Mouse (Mus musculus): ENCODE results near the gene Lgals3bp. TPM values are rescaled to one million over a fixed set of nuclear protein-coding genes. Genes with fewer than 3 reads are reported as not detected.
A peak's percentile ranks its signal among the peaks of the same experiment; 100 is the strongest.

Gene Lgals3bp
- polyA plus RNA-seq, 1 experiment, result 565 TPM

GRCm38 (mm10) chr11:118424621-118425335, 22.9 kb upstream of the Lgals3bp start:
- WGBS, result 74% methylated on average over 13 of the region's 13 CpGs
- no peaks in the 10 kb centered on the region for H3K36me3 ChIP-seq (ENCODE audit: control insufficient read depth, insufficient read depth, low read length)
- peaks cover 29% of the 10 kb centered on the region for H3K4me1 ChIP-seq (replicated peaks; ENCODE audit: control insufficient read depth, insufficient read depth, low read length)
- H3K27ac ChIP-seq (ENCODE audit: control insufficient read depth, insufficient read depth, low read length), result no peak overlapping the region
- no peak overlapping the region for H3K4me3 ChIP-seq (ENCODE audit: control insufficient read depth, insufficient read depth, low read length)
- no peaks in the 10 kb centered on the region for H3K27me3 ChIP-seq (ENCODE audit: control insufficient read depth, insufficient read depth, low read length)
- DNase-seq, result no peak
- TF ChIP-seq POLR2A (IDR thresholded peaks at IDR 0.05; ENCODE audit: control insufficient read depth, extremely low read depth, insufficient read depth, low read length, poor library complexity) (no peak), CTCF (IDR thresholded peaks at IDR 0.05; ENCODE audit: borderline replicate concordance, control insufficient read depth, extremely low read depth, insufficient read depth, low read length, poor library complexity) (peak; percentile 15; the same call in 1 of the 2 replicates)

- peaks cover 22% of the 10 kb centered on the region for H3K4me1 ChIP-seq (replicated peaks; ENCODE audit: control insufficient read depth, insufficient read depth, low read length)
- H3K27me3 ChIP-seq (ENCODE audit: control insufficient read depth, insufficient read depth, low read length), result no peaks in the 10 kb centered on the region
- DNase-seq, result peak; percentile 77
- TF ChIP-seq POLR2A (IDR thresholded peaks at IDR 0.05; ENCODE audit: control insufficient read depth, extremely low read depth, insufficient read depth, low read length, poor library complexity) (no peak), CTCF (IDR thresholded peaks at IDR 0.05; ENCODE audit: borderline replicate concordance, control insufficient read depth, extremely low read depth, insufficient read depth, low read length, poor library complexity) (no peak)
- H3K27ac ChIP-seq (ENCODE audit: control insufficient read depth, insufficient read depth, low read length), result no peak overlapping the region
- H3K4me3 ChIP-seq (ENCODE audit: control insufficient read depth, insufficient read depth, low read length), result no peak overlapping the region
- 16% methylated on average over 18 of the region's 18 CpGs for WGBS
- H3K36me3 ChIP-seq (ENCODE audit: control insufficient read depth, insufficient read depth, low read length), result no peaks in the 10 kb centered on the region
Measured at GRCm38 (mm10) chr11:118423266-118423971, 21.5 kb upstream of the Lgals3bp start.

GRCm38 (mm10) chr11:118420261-118420660, 18.4 kb upstream of the Lgals3bp start:
- DNase-seq, result no peak
- WGBS, result 81% methylated on average over 7 of the region's 7 CpGs
- Histone ChIP-seq H3K4me1 (replicated peaks; ENCODE audit: control insufficient read depth, insufficient read depth, low read length) (peaks cover 22% of the 10 kb centered on the region), H3K4me3 (ENCODE audit: control insufficient read depth, insufficient read depth, low read length) (no peak overlapping the region), H3K27me3 (ENCODE audit: control insufficient read depth, insufficient read depth, low read length) (no peaks in the 10 kb centered on the region), H3K36me3 (ENCODE audit: control insufficient read depth, insufficient read depth, low read length) (no peaks in the 10 kb centered on the region), H3K27ac (ENCODE audit: control insufficient read depth, insufficient read depth, low read length) (no peak overlapping the region)
- no peak for TF ChIP-seq POLR2A (IDR thresholded peaks at IDR 0.05; ENCODE audit: control insufficient read depth, extremely low read depth, insufficient read depth, low read length, poor library complexity)
- TF ChIP-seq CTCF (IDR thresholded peaks at IDR 0.05; ENCODE audit: borderline replicate concordance, control insufficient read depth, extremely low read depth, insufficient read depth, low read length, poor library complexity), result no peak

GRCm38 (mm10) chr11:118418834-118419504, 17.1 kb upstream of the Lgals3bp start, which contains the start of gene Cant1:
Gene Cant1, minus strand, starts transcription at chr11:118419086.
- peak; percentile 97 for DNase-seq
- H3K27me3 ChIP-seq (ENCODE audit: control insufficient read depth, insufficient read depth, low read length), result no peaks in the 10 kb centered on the region
- peaks cover 22% of the 10 kb centered on the region for H3K4me1 ChIP-seq (replicated peaks; ENCODE audit: control insufficient read depth, insufficient read depth, low read length)
- peak within 1 kb of the TSS; percentile 72 for H3K4me3 ChIP-seq (ENCODE audit: control insufficient read depth, insufficient read depth, low read length)
- H3K36me3 ChIP-seq (ENCODE audit: control insufficient read depth, insufficient read depth, low read length), result no peaks in the 10 kb centered on the region; the same call in 1 of the 2 replicates
- TF ChIP-seq CTCF (IDR thresholded peaks at IDR 0.05; ENCODE audit: borderline replicate concordance, control insufficient read depth, extremely low read depth, insufficient read depth, low read length, poor library complexity) (0 out of 2 replicates have a peak, but pooled peaks have one; percentile 30), POLR2A (IDR thresholded peaks at IDR 0.05; ENCODE audit: control insufficient read depth, extremely low read depth, insufficient read depth, low read length, poor library complexity) (peak; percentile 78)
- under 1% methylated on average over 50 of the region's 50 CpGs for WGBS
- H3K27ac ChIP-seq (ENCODE audit: control insufficient read depth, insufficient read depth, low read length), result peak within 1 kb of the TSS; percentile 43; the same call in 1 of the 2 replicates

- TF ChIP-seq CTCF (IDR thresholded peaks at IDR 0.05; ENCODE audit: borderline replicate concordance, control insufficient read depth, extremely low read depth, insufficient read depth, low read length, poor library complexity), result no peak
- TF ChIP-seq POLR2A (IDR thresholded peaks at IDR 0.05; ENCODE audit: control insufficient read depth, extremely low read depth, insufficient read depth, low read length, poor library complexity), result no peak
- no peaks in the 10 kb centered on the region for H3K27me3 ChIP-seq (ENCODE audit: control insufficient read depth, insufficient read depth, low read length)
- DNase-seq, result no peak
Measured at GRCm38 (mm10) chr11:118418442-118418833, 16.5 kb upstream of the Lgals3bp start.

GRCm38 (mm10) chr11:118417496-118417895, 15.6 kb upstream of the Lgals3bp start:
- Histone ChIP-seq H3K4me1 (replicated peaks; ENCODE audit: control insufficient read depth, insufficient read depth, low read length) (peaks cover 16% of the 10 kb centered on the region), H3K36me3 (ENCODE audit: control insufficient read depth, insufficient read depth, low read length) (peaks cover 3% of the 10 kb centered on the region; the same call in 1 of the 2 replicates), H3K27me3 (ENCODE audit: control insufficient read depth, insufficient read depth, low read length) (no peaks in the 10 kb centered on the region), H3K4me3 (ENCODE audit: control insufficient read depth, insufficient read depth, low read length) (no peak overlapping the region), H3K27ac (ENCODE audit: control insufficient read depth, insufficient read depth, low read length) (no peak overlapping the region)
- TF ChIP-seq POLR2A (IDR thresholded peaks at IDR 0.05; ENCODE audit: control insufficient read depth, extremely low read depth, insufficient read depth, low read length, poor library complexity), result no peak
- DNase-seq, result no peak
- 95% methylated on average over 9 of the region's 9 CpGs for WGBS

More at GRCm38 (mm10) chr11:118418442-118418833, 16.5 kb upstream of the Lgals3bp start:
- Histone ChIP-seq H3K36me3 (ENCODE audit: control insufficient read depth, insufficient read depth, low read length) (no peaks in the 10 kb centered on the region; the same call in 1 of the 2 replicates), H3K27ac (ENCODE audit: control insufficient read depth, insufficient read depth, low read length) (peak overlapping the region; percentile 1; the same call in 1 of the 2 replicates), H3K4me1 (replicated peaks; ENCODE audit: control insufficient read depth, insufficient read depth, low read length) (peaks cover 19% of the 10 kb centered on the region), H3K4me3 (ENCODE audit: control insufficient read depth, insufficient read depth, low read length) (peak overlapping the region; percentile 72)
- WGBS, result 2% methylated on average over 12 of the region's 12 CpGs
